27 mouse cellular contexts compared by ENCODE assay signal in genomic region chr2:154695690-154696089, GRCm38 (mm10).
"Had no signal": no experiment of that assay in that cellular context is flagged by ENCODE, and none has a peak within 500 bp of the region (broad histone marks: within the 10 kb centered on the region; RNA-seq: fewer than 3 reads in every experiment).

No protein-coding gene starts in this region.

- H3K9me3 ChIP-seq: limb, embryonic 10.5 days; limb, embryonic 13.5 days; liver, embryonic 12.5 days; liver, embryonic 15.5 days; lung, embryonic 15.5 days; megakaryocyte, embryonic 14.5 days; midbrain, embryonic 10.5 days; midbrain, embryonic 13.5 days; neural tube, embryonic 13.5 days had no signal

- H3K4me2 ChIP-seq: limb, embryonic 13.5 days; liver, embryonic 12.5 days; liver, embryonic 15.5 days; lung, embryonic 15.5 days; midbrain, embryonic 13.5 days; neural tube, embryonic 13.5 days had no signal

- H3K4me3 ChIP-seq: left cerebral cortex, adult 2 months; limb, embryonic 10.5 days; limb, embryonic 13.5 days; liver, embryonic 12.5 days; liver, embryonic 15.5 days; lung, embryonic 15.5 days; megakaryocyte, embryonic 14.5 days; midbrain, embryonic 10.5 days; midbrain, embryonic 13.5 days; myocyte; neural tube, embryonic 13.5 days had no signal

- H3K27ac ChIP-seq: left cerebral cortex, adult 2 months; limb, embryonic 10.5 days; limb, embryonic 13.5 days; liver, embryonic 12.5 days; liver, embryonic 15.5 days; lung, embryonic 15.5 days; midbrain, embryonic 10.5 days; midbrain, embryonic 13.5 days; neural tube, embryonic 13.5 days had no signal

- ATAC-seq: intestine, embryonic 16.5 days; liver, embryonic 12.5 days; midbrain, embryonic 13.5 days; midbrain, embryonic 16.5 days had no signal

- H3K4me1 ChIP-seq: limb, embryonic 13.5 days; liver, embryonic 12.5 days; liver, embryonic 15.5 days; lung, embryonic 15.5 days; midbrain, embryonic 13.5 days; neural tube, embryonic 13.5 days had no signal

- H3K9ac ChIP-seq: limb, embryonic 13.5 days; liver, embryonic 12.5 days; liver, embryonic 15.5 days; lung, embryonic 15.5 days; midbrain, embryonic 13.5 days; neural tube, embryonic 13.5 days had no signal

- DNase-seq: kidney, adult 18-20 months; kidney, adult 9 months; kidney, postnatal 14 days; kidney, postnatal 4 days; layer of hippocampus, adult 9-11 months; layer of hippocampus, postnatal 36 days; liver; lung, adult 18-20 months; lung, postnatal 10 days; lung, postnatal 36 days; retina, postnatal 1 day; right cerebral cortex, postnatal 4 days; thymus, adult 18-20 months; thymus, postnatal 14 days had no signal

- H3K27me3 ChIP-seq: limb, embryonic 13.5 days; liver, embryonic 12.5 days; liver, embryonic 15.5 days; lung, embryonic 15.5 days; megakaryocyte, embryonic 14.5 days; midbrain, embryonic 13.5 days; neural tube, embryonic 13.5 days had no signal
